Mouse (Mus musculus) large intestine, adult 2 months (tissue): Measurements from ENCODE around the gene Hnrnpul2. TPM values are rescaled to one million over a fixed set of nuclear protein-coding genes. Genes with fewer than 3 reads are reported as not detected.
A peak's percentile ranks its signal among the peaks of the same experiment; 100 is the strongest.
"Not testable (repeated sequence)": the region's sequence is repeated elsewhere in the genome, so short reads cannot be mapped to it uniquely, and the experiment has no call there.

Source experiments
- DNase-seq: peaks from one replicate; pipeline ENCODE4 v3.0.0-alpha.2; 2012; ENCODE audit warnings: low read depth, low spot score
- WGBS: fragments of 180-500 bp; shearing (Covaris S2); methylation state at CpG from one replicate; pipeline ENCODE4 v1.1.7; 2018; 5-methylcytosine and 5-hydroxymethylcytosine counted together
- polyA plus RNA-seq: library from polyadenylated mRNA; depleted of rRNA; stranded (reverse); fragments of >200 nt; gene quantifications from 2 replicates; pipeline ENCODE4 v1.2.3, GENCODE M21; 2012

Gene Hnrnpul2
- polyA plus RNA-seq, 1 experiment, result 16.3 TPM

DNA sequence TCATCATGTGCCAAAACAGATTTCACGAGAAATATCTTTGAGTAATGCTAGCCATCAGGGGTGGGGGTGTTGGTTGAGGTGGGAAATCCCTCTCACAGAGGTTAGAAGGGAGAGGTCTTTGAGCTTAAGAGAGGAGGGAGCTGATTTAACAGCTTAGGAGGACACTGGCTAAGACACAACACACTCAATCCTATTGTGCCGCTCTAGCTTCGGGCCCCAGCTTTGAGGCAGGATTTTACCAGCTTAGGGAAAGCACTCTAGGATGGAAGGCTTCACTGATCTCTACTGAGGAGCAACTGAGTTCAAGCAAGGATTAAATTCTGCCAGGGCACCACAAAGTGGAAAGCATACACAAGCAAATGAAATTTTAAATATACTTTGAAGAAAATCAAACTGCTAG lies 2.8 kb upstream of the Hnrnpul2 start:
- DNase-seq, result no peak
- WGBS, result 66% methylated on average over 3 of the region's 3 CpGs

DNA sequence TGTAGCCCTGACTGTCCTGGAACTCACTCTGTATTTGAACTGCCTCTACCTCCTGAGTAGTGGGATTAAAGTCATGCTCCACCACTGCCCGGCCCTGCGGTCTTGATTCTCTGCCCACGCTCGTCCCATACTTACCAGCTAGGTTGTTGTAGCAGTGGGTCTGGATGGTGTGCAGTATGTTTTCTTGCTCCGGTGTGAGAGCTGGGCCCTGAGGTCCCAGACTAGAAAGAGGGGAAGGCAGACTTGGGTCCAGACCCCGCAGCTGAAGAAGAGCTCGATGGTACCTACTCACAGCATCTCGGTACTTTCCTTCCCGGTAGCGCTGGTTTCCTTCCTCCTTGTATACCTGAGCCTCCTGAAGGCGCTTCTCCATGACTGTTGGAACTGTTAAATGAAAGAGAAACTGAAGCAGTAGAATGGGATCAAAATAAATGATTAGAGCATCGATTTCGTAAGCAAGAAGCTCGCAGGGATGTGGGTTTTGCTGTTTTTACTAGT lies 1.5 kb upstream of the Hnrnpul2 start:
- no peak for DNase-seq
- 5% methylated on average over 14 of the region's 14 CpGs for WGBS

DNA sequence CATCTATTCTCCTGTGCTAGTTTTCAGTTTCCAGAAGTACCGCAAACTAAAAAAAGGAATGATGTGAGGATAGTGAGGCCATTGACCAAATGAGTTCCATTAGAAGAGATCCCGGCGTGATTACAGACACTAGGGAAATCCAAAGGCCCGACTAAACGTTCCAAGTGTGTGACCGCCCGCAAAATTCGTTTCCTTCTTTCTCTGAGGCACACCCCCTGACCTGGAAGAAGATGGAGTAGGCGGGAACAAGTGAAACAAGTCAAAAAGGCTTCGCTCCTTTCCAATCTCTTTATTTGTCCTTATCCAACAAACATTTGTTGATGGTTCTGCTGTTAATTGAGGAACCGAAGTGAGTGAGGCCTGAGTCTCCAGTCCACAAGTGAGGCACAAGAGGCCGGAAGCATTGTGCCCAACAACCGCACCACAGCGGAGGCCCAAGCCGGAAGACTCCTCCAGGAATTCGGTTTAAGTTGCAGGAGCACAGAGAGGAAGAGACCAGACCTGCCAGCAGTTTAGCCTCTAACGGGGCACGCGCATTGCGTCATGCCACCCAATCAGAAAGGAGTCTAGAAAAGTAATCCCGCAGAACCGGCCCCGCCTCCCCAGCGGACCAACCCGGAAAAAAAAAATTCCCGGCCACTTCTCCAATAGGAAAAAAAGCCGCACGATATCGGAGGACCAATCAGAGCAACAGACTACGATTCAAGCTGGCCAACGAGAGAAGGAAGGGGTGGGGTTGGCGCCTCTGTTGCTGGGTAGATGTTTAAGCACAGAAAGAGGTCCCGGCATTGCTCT lies 812 bp upstream of the Hnrnpul2 start, which contains the start of gene Ttc9c:
Gene Ttc9c, minus strand, starts transcription at position 533 of the 795 bp plus-strand sequence.
- DNase-seq, result peak; percentile 95
- under 1% methylated on average over 33 of the region's 33 CpGs for WGBS

DNA sequence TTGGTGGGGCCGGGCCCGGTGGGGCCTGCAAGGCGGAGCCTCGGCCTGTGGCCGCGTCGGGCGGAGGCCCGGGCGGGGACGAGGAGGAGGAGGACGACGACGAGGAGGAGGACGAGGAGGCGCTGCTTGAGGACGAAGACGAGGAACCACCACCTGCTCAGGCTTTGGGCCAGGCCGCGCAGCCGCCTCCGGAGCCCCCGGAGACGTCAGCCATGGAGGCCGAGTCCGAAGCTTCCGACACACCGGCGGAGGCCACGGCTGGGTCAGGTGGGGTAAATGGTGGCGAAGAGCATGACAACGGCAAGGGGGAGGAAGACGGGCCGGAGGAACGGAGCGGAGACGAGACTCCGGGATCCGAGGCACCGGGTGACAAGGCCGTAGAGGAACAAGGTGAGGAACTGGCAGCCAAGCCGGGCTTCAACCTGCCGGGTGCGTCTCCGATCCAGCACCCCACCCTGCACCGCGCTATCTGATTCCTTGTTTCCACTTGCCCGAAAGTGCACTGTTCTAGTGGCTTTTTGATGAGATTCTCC lies 680 bp downstream of the Hnrnpul2 start:
- DNase-seq, result no peak
- WGBS, result 1% methylated on average over 48 of the region's 48 CpGs

DNA sequence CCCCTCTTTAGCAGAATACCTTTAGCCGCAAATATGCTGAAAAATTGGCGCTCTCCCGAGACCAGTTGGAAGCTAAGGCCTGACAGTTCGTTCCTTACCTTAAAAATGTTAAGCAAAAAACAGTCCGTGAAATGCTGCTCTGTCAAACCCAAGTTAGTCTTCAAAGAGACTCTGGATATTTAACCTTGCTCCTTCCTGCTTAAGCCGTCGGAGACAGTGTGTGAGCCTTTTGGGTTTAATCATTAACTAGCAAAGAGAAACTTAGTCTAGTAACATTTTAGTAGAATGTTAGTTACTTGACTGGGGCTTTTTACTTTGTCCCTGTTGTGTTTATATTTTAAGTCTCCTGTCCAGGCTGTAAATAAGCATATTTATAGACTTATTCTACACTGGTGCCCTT lies 1.3 kb downstream of the Hnrnpul2 start:
- no peak for DNase-seq
- under 1% methylated on average over 7 of the region's 7 CpGs for WGBS

DNA sequence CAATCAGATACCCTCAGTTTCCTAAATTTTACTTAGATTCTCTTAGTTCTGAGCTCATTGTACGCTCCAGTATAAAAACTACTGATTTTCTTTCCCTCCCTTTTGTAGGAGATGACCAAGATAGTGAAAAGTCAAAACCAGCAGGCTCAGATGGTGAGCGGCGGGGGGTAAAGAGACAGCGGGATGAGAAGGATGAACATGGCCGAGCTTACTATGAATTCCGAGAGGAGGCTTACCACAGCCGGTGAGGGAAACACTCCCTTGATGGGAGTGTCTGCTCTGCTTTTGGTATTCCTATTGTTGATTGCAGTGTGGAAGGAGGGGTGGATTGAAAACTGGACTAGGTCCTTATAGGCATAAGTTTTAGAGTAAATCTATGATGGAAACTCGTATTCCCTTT lies 2.9 kb downstream of the Hnrnpul2 start:
- WGBS, result 36% methylated on average over 8 of the region's 8 CpGs
- DNase-seq, result no peak

DNA sequence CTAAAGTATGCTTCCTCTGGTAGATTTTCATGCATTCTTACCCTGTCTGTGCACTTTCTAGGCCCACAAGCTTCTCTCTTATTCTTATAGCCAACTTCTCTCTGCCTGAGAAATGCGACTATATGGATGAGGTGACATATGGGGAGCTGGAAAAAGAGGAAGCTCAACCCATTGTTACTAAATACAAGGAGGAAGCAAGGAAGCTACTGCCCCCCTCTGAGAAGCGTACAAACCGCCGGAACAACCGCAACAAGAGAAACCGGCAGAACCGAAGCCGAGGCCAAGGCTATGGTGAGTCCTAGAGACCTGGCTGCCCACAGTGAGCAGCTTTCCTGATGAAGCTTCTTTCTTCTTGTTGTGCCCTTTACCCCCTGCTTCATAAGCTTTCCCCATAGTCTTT lies 9.8 kb downstream of the Hnrnpul2 start, which contains the start of gene AC129217.1:
Gene AC129217.1, plus strand, starts transcription at position 114 of the 400 bp plus-strand sequence.
- 81% methylated on average over 8 of the region's 8 CpGs for WGBS
- no peak for DNase-seq

DNA sequence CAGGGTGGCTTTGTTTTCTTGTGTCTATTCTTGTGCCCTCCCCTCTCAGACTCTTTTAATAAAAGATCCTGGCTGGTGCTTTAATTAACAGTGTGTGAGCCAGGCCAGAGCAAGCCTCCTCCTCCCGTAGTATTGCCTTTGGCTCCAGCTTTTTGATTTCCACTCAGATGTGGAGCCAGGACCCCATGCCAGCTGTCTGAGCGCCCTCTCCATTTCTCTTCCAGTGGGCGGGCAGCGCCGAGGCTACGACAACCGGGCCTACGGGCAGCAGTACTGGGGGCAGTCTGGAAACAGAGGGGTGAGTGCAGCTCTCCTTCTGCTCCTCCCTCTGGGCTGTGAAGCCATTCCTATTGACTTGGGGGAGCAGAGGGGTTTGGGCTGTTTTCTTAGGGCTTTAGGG lies 10.9 kb downstream of the Hnrnpul2 start:
- no peak for DNase-seq
- 91% methylated on average over 8 of the region's 8 CpGs for WGBS

DNA sequence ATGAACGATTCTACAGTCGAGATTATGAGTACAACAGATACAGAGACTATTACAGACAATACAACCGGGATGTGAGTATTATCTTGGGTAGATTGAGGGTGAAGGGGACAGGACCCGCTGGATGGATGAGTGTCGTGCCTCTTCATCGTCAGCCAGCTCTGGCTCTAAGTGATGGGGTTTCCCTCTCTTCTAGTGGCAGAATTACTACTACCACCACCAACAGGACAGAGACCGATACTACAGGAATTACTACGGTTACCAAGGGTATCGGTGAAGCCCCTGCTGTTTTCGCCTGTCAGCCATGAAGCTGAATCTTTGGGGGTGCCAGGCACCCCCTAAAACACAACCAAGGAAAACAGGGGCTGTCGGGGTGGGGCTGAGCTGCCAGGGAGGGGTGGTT lies 11.5 kb downstream of the Hnrnpul2 start:
- DNase-seq, result no peak
- WGBS, result 85% methylated on average over 11 of the region's 11 CpGs

DNA sequence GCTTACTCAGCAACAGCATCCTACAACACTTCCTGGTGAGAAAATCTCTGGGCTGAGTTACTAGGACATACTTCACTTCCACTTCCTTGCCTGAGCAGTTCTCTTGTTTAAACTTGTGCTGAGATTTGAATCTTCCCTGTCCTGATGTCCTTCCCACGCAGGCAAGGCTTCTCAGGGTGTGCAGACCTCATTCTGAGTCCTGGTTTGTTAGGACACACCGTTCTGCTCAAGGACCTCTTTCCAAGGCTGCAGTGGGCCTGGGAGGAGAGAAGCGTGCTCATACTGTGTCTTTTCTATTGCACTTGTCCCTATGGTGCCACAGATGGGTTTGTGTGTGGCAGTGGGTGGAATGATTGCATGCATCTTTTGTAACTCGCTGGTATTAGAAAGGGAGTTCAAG lies 13.2 kb downstream of the Hnrnpul2 start:
- 85% methylated on average over 4 of the region's 4 CpGs for WGBS
- no peak for DNase-seq

DNA sequence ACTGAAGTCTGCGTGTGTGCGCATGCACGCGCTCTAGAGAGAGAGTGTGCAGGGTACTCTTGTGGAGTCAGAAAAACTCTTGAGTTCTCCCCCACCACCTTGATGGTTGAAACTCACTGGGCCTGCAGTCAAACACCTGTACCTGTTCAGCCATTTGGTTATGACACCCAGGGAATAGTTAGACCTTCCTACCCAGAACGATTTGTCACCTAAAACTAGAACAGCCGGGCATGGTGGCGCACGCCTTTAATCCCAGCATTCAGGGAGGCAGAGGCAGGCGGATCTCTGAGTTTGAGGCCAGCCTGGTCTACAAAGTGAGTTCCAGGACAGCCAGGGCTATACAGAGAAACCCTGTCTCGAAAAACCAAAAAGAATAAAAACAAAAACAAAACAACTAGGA lies 16.5 kb downstream of the Hnrnpul2 start:
- 95% methylated on average over 10 of the region's 10 CpGs for WGBS
- not testable (repeated sequence) for DNase-seq

DNA sequence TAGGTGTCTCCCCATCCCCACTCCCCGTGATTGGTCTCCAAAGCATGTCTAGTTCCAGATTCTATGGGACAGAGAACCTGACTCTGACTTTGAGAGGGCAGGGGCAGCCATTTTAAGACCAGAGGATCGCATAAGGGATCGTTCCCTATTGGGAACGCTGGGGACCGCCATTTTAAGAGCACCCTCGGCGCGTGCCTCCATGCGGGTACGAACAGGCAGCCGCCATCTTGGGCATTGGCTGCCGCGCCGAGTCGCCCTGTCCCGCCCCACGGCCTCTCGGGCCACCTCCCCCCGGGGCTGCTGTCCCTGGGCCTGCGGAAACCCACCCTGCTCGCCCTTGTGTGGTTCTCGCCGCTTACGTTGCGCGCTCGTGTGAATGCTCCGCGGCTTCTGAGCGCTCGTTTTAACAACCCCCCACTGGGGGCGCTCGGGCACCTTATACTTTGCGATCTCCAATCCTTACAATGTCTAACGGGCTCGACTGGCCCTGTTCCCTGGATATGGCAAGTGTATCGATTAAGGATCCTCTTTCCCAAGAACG lies 17.5 kb downstream of the Hnrnpul2 start, which contains the start of gene Bscl2:
Gene Bscl2, plus strand, starts transcription at position 217 of the 541 bp plus-strand sequence.
- no peak for DNase-seq

DNA sequence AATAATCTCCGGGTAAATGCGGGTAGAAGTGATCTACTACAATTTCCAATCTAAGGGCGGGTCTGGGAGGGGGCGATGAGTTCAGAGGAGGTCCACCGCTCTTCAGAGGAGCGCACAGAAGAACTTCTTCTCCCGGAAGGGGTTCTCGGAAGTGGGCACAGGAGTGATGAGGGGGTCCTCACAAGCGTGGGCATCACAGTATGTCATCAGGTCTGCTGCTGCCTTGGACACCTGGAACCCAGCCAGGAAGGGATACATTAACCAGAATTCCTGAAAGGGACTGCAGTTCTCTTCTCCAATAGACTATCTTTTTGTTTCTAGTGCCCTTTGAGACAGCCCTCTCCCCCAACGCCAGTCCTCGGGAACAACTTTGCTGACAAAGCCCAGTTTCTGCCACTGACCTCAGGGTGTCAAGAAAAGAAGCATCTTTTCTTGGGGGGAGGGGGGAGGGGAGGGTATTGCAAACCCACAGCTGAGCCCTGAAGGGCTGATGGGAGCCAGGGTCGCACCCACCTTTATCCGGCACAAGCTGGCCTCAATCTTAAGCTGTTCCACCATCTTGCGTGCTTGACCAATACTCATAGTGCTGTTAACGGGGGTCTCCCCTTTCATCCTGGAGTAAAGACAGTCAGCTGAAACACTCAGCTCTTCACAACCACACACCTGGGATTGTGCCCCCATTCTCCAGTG lies 18.4 kb downstream of the Hnrnpul2 start:
- no peak for DNase-seq
- WGBS, result 23% methylated on average over 15 of the region's 15 CpGs

More for the DNA sequence above, 17.5 kb downstream of the Hnrnpul2 start, which contains the start of gene Bscl2:
- 1% methylated on average over 38 of the region's 38 CpGs for WGBS

DNA sequence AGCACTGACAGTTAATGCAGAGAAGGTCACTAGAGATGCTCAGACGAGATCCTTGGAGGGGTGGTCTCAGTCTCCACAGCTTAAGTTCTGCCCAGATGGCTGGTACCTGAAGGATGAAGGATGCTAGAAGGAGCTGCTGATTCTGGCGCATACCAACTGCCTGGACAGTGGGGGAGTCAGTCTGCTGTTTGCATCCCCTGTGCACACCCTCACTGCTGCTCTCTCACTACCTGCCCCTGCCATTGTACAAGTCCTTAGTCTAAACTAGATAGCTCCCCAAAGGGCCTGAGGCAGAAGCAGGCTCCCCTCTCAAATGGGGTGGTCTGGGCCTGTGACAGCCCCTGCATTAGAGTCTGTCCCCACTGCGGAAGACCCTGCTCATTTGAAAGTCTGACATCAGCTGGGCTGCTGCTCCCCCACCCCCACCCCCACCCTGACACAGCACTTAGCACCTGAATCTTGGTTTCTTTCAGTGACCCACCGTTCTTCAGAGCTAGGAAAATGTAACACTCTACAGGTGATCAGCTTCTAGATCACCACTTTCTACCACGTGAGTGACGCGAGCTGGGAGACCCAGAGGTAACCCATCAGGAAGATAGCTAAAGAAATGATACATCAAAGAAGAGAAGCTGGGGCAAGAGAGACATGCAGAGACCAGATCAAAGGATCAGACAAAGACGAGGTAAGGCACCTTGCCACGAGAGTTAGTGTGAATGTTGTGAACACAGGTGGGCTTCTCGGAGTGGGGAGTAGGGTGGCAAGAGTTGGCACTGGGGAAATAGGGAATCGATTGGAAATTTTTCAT lies 19.5 kb downstream of the Hnrnpul2 start, which contains the start of gene Gng3:
Gene Gng3, minus strand, starts transcription at position 92 of the 805 bp plus-strand sequence.
- 89% methylated on average over 11 of the region's 11 CpGs for WGBS
- no peak for DNase-seq

DNA sequence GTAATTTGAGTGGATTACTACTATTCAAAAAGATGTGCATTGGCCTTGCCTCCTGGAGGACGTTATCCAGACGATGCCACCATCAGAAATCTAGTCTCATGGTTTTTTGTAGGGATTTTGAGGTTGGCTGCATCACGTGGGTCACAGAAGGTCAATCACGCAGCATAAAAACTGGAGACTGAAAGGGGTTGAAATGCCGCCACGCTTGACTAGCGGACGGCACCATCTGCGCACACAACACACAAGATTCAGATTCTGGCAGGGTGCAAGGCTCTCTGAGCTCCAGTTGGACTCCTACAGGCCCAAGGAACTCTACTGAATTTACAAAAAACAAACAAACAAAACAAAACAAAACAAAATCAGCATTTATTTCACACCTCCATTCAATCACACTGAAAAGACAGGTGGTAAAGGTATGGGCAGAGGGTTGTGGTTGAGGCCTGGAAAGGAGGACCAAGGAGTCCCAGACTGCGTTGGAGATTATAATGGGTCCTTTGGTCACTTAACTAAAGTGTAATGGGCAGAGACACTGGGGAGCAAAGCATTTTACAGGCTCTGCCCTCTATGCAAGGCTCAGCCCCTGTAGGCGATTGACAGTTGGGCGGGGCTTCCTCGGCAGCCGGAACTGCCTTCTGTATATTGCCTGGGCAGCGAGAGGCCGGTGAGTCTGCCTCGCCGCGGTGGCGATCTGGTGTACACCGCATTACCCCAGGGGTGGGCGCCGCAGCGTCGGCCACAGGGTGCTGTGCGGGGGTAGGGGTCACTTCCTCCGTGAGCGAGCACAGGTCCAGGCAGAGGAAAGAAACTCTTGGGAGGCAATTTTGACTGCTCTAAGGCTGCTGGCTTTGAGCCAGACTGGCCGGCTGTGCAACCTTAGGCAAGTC lies 20.3 kb downstream of the Hnrnpul2 start:
- no peak for DNase-seq
- WGBS, result 29% methylated on average over 29 of the region's 29 CpGs

DNA sequence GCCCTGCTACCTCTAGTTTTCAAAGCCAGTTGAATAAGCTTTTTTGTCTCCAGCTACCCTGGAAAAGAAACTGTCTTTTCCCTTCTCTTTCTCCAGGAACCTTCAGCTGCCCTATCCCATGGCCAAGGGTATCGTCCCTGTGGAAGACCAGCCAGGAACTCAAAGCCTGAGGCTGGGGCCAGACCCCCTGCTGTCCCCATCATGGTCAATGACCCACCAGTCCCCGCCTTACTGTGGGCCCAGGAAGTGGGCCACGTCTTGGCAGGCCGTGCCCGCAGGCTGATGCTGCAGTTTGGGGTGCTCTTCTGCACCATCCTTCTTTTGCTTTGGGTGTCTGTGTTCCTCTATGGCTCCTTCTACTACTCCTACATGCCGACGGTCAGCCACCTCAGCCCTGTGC lies 21.2 kb downstream of the Hnrnpul2 start:
- WGBS, result 90% methylated on average over 7 of the region's 7 CpGs
- DNase-seq, result no peak

DNA sequence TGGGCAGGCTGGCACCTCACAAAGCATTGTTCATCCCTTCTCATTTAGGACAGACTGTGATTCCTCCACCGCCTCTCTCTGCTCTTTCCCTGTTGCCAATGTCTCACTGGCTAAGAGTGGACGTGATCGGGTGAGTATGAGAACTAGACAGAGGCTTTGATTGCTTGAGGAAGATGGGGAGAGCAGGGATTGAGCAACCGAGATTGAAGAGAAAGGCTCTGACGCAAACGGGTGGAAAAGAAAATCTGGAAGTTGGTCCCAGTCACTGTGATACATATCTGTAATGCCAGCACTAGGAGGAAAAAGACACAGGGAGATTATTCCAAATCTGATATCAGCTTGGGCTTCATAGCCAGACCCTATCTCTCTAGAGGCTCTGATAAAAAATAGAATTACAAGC lies 23.2 kb downstream of the Hnrnpul2 start:
- DNase-seq, result no peak
- WGBS, result 88% methylated on average over 6 of the region's 6 CpGs

DNA sequence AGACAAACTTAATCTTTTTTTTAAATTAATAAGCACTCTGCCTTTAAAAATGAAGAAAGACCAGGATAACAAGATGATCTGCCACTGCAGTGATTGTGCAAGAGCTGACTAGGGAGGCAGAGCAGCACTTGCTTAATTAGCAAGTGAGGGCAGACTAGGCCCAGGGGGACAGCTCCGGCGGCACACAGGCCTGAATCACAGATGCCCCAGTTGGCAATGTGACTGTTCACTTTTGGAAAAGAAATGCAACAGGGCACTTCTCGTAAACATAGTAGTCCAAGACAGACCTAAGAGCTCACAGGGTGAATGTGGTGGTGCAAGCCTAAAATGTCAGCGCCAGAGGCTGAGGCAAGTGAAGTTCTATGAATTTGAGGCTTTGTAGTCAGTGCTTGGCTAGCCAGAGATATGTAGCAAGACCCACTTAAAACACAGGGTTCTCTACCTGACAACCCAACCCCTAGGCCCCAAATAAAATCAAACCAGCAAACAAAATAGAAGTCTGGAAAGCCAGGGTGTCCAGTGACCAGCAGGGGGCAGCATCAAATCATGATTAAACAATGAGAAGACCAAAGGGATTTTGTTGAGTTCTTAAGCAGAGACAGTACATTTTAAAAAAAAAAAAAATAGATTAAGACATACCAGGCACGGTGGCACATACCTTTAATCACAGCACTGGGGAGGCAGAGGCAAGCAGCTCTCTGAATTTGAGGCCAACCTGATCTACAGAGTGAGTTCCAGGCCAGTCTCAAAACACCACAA lies 24.7 kb downstream of the Hnrnpul2 start:
- WGBS, result 66% methylated on average over 5 of the region's 5 CpGs
- peak; percentile 56 for DNase-seq
